Mouse (Mus musculus) naive thymus-derived CD4-positive, alpha-beta T cell, adult 2 months (primary cell): Measurements from ENCODE around the gene Vpreb2.
"Not testable (repeated sequence)": the region's sequence is repeated elsewhere in the genome, so short reads cannot be mapped to it uniquely, and the experiment has no call there.

Experiments used
- DNase-seq: peaks from one replicate; pipeline ENCODE4 v3.0.0-alpha.2; 2011; ENCODE audit warnings: low read depth

Gene Vpreb2

GRCm38 (mm10) chr16:17980128-17980527 lies at the start of gene Vpreb2:
Vpreb2 (plus strand) TSS chr16:17980428.
- no peak for DNase-seq

DNA sequence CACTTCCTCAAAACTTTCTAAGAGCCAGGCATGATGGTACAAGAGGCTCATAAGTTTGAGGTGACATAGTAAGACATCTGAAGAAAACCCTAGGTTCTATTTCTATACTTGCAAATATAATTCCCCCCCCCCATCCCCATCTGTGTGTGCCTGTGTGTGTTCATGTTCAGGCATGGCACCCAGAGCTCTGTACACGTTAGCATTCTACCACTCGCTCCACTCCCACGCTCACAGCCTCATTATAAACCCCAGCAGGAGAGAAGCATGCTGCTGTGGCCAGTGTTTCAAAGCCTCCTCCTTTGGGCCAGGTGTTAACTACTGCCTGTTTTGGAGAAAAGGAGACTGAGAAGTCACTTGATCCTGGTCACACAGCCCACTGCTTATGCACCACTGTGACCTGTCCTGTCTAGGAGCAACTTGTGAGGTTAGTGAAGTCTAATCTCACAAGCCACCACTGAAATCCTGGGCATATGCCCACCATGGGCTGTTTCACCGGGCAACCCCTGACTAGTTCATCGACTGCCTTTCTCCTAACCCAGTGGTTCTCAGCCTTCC lies 48.2 kb upstream of the Vpreb2 start:
- no peak for DNase-seq

GRCm38 (mm10) chr16:17933594-17934444 lies 46.4 kb upstream of the Vpreb2 start:
- no peak for DNase-seq

DNA sequence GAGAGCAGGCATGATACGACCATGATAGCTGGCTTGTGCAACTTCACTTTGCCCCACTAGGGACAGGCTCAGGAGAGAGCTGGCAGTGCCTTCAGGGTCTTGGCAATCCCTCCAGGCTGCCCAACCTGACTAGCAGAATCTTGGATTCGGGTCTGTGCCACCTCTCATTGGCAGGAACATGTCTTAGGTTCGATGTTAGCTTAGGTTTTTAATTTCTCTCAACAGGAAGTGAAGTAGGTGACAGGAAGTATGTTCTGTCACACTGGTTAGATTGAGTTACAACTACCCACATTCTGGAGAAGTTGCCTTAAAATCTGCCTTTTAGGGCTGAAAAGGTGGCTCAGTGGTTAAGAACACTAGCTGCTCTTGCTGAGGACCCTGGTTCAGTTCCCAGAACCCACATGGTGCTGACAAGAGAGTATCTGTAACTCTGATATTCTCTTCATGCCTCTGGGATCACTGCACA lies 45.8 kb upstream of the Vpreb2 start:
- DNase-seq: peak; percentile 46

DNA sequence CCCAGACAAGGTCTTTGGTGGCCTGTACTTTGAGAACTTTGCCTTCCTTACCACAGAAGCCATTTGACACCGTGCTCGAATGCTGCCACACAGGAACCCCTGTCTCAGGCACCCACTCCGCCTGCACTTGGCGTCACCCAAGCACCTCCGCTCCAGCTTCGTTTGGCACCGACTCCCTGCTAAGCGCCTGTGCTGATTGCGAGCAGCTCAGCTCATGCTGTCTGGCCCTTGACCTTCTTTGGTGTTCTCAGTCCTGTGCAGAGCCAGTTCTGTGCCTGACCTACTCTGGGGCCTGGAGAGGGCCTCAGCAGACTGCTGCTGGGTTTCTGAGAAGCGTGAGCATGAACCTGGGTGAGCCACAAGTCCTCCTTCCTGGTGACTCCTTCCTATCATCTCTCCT lies 43.5 kb upstream of the Vpreb2 start:
- no peak for DNase-seq

GRCm38 (mm10) chr16:17938187-17938586 lies 42.0 kb upstream of the Vpreb2 start:
- no peak for DNase-seq

- DNase-seq: peak; percentile 82
These were observed 41.4 kb upstream of the Vpreb2 start for GRCm38 (mm10) chr16:17938821-17939220.

- DNase-seq: no peak
These were observed 40.9 kb upstream of the Vpreb2 start for GRCm38 (mm10) chr16:17939255-17939751.

GRCm38 (mm10) chr16:17943466-17943865 lies 36.8 kb upstream of the Vpreb2 start:
- no peak for DNase-seq

- DNase-seq: no peak
These were observed 35.0 kb upstream of the Vpreb2 start for GRCm38 (mm10) chr16:17945081-17945831.

- DNase-seq: no peak
These were observed 30.8 kb upstream of the Vpreb2 start for GRCm38 (mm10) chr16:17949421-17949877.

GRCm38 (mm10) chr16:17950068-17950467 lies 30.2 kb upstream of the Vpreb2 start:
- no peak for DNase-seq

DNA sequence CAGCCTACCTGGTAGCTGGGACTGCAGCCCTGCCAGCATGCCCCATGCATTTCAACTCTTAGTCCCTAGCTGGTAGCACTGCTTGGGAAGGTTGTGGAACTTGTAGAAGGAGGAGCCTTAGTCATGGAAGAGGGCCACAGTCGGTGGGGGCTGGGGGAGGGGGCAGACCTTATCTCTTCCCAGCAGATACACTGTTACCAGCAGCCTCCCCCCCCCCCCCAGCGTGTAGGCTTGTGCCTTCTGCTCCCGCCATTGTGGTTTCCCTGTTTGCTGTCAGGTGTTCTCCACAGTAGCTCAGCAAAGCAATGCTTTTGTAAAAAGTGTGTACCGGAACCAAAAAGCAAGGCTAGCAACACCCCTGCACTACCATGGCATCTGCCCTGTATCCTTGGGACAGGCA lies 28.6 kb upstream of the Vpreb2 start:
- DNase-seq: no peak

GRCm38 (mm10) chr16:17956052-17956638 lies 24.1 kb upstream of the Vpreb2 start:
- DNase-seq: not testable (repeated sequence)

DNA sequence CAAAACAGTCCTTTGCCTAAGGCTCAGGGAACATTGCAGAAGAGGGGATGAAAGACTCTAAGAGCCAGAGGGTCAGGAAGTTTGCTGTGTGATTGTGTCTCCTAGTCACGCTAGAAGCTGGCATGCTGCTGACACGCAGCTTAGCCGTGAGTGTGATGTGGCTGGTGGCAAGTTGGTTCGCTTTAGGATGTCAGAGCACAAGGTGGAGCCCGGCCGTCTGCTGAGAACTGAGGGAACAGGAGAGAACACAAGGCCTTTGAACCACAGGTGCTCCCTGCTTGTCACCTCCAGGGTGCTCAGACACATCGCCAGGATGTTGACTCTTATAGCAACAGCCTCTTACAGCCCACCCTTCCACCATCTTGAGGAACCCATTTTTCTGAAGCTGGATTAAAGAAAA lies 18.1 kb upstream of the Vpreb2 start:
- no peak for DNase-seq

DNA sequence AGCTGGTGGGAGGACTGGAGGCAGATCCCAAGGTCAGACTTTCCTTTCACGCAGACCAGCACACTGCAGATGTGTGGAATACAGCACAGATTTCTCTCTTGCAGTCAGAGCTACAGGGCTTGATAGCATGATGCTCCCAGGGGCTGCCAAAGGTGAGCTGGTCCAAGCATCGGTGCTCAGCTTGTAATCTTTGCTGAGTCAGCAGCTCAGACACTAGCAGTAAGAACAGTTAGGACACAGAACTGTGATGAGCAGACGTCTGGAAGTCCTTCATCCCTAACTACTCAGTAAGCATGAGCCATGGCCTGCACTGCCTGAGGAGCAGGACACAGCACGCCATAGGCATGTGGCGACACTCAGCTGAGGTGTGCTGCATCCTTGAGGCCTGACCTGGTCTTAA lies 8.4 kb upstream of the Vpreb2 start:
- DNase-seq: no peak

- not testable (repeated sequence) for DNase-seq
These were observed 2.4 kb upstream of the Vpreb2 start for GRCm38 (mm10) chr16:17977840-17978239.

DNA sequence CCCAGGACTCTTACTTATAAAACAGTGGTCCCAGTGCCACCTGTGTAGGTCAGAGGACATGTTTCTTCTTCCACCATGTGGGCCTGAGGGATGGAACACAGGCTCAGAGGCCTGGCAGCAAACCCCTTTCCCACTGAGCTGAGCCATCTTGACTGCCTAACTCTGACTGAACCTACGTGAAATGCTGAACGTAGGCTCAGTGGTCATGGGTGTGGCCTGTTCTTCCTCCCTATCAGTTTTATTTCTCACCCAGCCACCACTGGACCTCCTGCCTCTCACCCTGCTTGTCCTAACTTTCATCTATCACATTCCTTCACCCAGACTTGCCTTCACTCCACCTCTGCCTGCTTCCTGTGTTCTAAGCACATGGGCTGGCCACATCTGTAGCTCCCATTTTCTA lies 3.0 kb downstream of the Vpreb2 start:
- no peak for DNase-seq

- no peak for DNase-seq
These were observed 4.0 kb downstream of the Vpreb2 start for GRCm38 (mm10) chr16:17984231-17984630.

DNA sequence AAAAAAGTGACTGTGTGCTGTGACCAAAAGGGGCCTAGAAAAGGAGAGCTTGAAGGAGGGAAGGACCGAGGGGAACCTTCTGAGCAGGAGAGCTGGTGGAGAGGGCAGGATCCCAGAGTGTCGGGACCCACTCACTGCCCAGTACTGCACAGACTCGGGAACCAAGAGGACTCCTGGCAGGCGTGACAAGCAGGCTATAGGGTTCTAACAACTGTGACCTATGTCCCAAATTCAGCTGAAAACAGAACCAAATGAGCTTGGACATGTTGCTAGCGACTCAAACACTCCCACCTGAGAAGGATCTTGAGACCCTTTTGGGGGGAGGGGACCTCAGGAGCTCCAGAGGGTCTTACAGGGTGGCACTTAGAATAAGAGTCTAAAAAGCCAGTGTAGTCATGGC lies 4.8 kb downstream of the Vpreb2 start:
- DNase-seq: no peak

DNA sequence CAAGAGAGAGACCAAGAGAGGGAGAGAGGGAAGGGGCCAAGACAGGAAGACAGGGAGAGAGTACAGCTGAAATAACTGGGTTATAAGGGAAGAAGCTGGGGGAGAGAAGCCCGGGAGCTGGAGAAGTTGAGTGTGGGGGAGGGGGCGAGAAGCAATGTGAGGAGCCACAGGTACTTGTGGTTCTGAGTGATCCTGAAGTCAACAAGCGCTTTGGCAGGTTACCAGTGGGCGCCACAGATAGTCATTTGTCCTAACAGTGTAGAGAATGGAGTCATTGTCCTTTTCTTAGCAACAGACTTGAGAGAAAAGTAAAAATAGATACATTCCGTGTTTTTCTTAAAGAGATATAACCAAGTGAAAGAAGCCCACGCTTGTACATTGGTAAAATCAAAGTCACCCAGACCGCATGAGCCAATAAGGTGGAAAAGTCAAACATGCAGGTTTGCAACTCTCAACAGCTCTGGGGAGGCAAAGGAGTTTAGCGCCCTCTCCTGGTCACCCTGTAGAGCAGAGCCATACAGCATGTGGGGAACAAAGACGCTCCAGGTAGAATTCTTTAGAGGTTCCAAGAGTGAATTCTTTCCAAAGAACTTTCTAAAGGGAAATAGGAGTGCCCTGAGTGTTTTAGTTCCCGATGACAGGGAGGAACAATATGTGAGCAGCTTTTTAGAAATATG lies 6.4 kb downstream of the Vpreb2 start:
- peak; percentile 65 for DNase-seq

GRCm38 (mm10) chr16:17987703-17988102 lies 7.5 kb downstream of the Vpreb2 start:
- DNase-seq: no peak
